Mouse (Mus musculus) cerebellum, adult 11-12 months (tissue): Measurements from ENCODE around the gene Pid1.
"Not testable (repeated sequence)": the region's sequence is repeated elsewhere in the genome, so short reads cannot be mapped to it uniquely, and the experiment has no call there.

Source experiments
- DNase-seq: peaks from one replicate; pipeline ENCODE4 v3.0.0; 2022

The Pid1 gene

GRCm38 (mm10) chr1:84254361-84254760 lies 109.6 kb downstream of the Pid1 start:
- DNase-seq: no peak

GRCm38 (mm10) chr1:84253838-84254237 lies 110.1 kb downstream of the Pid1 start:
- DNase-seq: no peak

- DNase-seq: no peak
Measured at GRCm38 (mm10) chr1:84251205-84251604, 112.8 kb downstream of the Pid1 start.

DNA sequence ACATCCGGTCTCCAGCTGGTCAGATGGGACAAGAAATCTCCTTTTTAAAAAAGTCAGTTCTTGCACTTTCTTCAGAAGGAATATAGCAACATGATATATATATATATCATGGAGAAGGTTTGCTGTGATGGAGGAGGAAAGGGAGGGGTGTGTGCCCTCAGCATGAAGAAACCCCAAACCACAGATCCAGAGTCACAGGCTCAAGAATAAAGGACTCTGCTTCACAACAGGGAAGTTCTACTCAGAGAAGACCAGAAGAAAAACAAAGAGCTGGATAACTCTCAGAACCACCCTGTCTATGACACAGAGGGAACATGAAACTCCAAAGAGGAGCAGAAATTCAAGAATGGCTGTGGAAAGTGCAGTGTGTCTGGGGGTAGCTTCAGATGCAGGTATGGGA lies 113.2 kb downstream of the Pid1 start:
- DNase-seq: no peak

GRCm38 (mm10) chr1:84249772-84250338 lies 114.1 kb downstream of the Pid1 start:
- no peak for DNase-seq

- DNase-seq: no peak
Measured at GRCm38 (mm10) chr1:84247111-84247510, 116.9 kb downstream of the Pid1 start.

GRCm38 (mm10) chr1:84241192-84241828 lies 122.7 kb downstream of the Pid1 start:
- no peak for DNase-seq

DNA sequence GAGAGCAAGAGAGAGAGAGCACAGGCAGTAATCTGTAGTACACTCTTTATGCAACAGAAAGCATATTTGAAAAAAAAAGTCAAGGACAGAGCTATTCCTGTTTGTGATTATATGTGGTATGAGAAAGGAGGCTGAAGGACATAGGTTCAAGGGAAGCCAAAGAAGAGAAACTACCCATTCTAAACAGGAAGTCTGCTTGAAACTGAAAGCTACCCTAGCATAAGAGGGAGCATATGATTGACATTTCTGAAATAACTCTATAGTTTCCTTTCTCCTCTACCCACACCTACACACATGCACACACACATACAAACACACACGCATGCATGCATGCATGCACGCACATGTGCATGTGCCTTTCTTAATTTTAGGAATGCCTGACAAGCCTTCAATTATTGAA lies 123.8 kb downstream of the Pid1 start:
- no peak for DNase-seq

- no peak for DNase-seq
Measured at GRCm38 (mm10) chr1:84230431-84230830, 133.5 kb downstream of the Pid1 start.

DNA sequence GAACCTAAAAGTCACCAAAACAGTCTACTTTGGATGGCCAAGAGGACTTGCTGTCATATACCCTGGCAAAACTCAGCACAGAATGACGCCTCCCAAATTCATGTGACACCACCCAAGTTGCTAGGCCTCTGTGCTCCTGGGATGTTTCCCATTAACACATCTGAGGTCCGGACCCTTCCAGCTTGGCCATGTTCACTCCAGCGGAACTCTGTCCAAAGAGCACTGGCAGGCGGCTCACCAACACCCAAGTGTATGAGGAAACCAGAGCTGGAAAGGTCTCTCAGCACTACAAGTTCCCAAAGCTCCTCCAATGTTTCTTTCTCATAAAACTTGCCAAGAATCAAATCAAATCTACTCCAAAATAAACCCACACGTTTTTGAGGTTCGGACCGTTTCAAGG lies 138.4 kb downstream of the Pid1 start:
- no peak for DNase-seq

DNA sequence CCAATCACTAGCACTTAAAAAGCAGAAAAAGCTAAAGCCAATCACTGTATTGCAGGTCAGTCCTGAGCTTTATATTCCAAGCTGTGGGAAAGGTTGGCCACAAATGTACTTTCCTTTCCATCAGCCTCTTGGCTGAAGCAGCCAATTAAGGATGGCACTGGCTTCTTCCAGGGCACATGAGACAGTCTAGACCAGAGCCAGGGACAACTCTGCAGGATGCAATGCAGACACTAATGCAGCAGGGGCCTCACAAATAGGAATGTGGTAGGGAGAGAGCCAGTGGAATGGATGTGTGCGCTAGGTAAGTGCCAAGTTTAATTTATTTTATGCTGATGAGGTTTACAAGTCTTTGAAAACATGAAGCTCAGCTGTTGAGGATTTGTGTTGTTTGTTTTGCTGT lies 141.9 kb downstream of the Pid1 start:
- DNase-seq: peak; percentile 19

DNA sequence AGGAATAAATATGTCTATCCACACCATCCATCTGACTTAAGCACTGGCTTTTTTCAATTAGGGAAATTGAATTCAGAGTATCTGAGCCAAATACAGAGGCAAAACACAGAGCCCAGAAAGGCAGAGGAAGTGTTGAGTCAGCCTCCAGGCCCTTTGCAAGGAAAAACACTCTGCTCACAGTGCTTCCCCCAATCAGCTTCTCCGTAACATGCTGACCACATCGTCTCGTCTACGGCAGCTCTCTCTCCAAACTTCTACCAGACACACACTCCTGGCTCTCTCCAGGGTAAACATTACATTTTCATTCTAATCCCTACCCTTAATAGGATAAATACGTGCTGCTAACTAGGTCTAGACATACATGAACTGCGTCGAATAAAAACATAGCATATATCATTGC lies 145.4 kb downstream of the Pid1 start:
- no peak for DNase-seq

DNA sequence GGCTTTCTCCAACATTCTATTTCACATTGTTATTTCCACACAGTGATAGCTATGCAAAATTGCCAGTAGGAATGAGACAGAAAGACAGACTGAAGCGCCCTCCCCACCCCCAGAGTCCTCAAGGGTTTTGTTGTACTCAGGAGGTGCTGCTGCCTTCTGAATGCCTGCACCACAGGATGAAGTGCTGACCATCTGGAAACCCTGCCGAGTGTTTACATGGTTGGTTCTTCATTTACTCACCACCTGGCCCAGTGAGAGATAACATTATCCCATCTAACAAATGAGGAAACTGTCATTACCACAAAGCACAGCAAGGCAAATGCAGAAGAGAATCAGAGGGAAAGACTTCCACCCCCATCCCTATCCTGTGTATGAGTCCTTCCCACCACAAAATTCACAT lies 146.2 kb downstream of the Pid1 start:
- peak; percentile 66 for DNase-seq

- no peak for DNase-seq
Measured at GRCm38 (mm10) chr1:84211507-84211906, 152.5 kb downstream of the Pid1 start.

DNA sequence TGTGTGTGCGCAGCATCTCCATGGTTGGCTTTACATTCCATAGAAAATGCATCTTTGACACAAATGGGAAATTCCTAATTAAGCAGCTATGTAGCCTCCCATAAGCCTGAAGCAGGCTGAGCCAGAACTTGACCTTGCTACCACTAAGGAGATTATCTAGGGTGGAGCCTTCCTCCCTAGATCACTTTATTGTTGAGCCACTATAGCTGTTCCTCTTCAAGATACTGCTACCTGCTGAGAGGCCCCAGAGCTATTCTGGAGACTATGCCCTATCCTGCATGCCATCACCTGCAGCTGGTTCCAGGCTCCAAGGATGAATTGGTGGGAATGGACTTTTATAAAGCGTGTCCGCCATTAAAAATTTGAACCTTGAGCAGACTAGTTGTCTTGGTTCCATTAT lies 158.2 kb downstream of the Pid1 start:
- not testable (repeated sequence) for DNase-seq

DNA sequence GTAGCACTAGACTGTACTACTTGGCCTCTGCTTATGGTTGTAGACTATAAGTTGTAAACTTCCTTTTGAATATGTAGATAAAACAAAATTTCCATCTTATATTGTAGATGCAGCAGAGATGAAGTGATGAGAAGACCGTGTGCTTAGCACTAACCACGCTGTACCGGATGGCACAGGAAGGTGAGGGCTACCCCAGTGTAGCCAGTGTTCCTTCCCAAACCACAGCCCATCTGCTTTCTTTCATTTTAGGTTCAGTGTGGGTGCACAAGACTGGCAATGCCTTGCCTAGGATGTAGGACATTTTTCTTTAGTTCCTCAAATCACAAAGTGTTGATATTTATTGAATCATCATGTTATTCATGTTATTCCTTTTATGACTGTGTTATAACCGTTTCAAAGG lies 160.5 kb downstream of the Pid1 start:
- no peak for DNase-seq

DNA sequence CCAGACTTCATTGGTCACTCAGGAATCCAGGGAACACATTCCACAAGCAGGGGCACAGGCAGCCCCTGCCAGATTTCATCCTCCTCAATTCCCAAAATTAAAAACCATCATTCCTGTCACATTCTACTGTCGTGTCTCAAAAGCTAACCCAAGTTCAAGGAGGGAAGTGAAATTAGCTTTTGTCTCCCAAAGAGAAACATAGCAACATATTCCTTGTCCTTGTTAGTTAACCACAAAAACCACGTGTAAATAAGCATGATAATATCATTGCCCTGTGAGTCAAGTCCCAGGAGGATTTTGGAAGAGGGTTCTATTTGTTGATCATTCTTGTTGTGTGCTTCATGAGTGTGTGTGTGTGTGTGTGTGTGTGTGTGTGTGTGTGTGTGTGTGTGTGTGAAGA lies 164.1 kb downstream of the Pid1 start:
- DNase-seq: no peak

DNA sequence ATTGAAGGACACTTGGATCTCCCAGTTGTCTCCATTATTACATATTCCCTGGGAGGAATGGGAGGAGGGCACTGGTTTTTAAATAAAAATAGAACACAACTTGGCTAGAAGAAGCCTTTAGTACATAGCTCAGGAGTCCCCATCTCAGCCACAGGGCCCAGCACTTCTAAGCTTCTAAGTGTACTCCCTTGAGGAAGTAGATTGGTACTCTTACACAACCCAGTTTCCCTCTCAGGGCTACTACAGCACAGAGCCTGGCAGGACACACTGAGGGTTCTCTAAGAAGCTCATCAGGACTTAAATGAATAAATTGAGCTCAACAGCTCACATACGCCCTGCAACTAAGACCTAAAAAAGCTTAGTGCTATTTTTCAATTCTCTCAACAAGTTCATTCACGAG lies 165.1 kb downstream of the Pid1 start:
- DNase-seq: no peak

GRCm38 (mm10) chr1:84192167-84192566 lies 171.8 kb downstream of the Pid1 start:
- no peak for DNase-seq

DNA sequence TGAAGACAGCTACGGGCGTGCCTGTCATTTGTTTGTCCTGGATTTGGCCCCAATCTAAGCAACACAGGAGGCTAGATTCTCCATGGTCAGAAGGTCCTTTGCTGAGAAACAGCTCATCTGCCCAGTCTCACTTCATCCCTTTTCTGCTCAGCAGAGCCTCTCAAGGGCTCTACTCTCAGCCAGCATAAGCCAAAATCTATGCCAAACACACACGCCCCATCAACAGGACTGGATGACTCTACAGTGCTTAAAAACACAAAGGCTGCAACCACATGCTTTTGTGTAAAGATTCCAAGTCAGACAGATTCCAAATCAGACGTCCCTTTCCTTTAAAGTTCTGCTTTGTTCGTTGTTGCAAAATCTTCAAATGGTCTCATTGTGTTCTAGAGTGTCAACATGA lies 174.5 kb downstream of the Pid1 start:
- no peak for DNase-seq

DNA sequence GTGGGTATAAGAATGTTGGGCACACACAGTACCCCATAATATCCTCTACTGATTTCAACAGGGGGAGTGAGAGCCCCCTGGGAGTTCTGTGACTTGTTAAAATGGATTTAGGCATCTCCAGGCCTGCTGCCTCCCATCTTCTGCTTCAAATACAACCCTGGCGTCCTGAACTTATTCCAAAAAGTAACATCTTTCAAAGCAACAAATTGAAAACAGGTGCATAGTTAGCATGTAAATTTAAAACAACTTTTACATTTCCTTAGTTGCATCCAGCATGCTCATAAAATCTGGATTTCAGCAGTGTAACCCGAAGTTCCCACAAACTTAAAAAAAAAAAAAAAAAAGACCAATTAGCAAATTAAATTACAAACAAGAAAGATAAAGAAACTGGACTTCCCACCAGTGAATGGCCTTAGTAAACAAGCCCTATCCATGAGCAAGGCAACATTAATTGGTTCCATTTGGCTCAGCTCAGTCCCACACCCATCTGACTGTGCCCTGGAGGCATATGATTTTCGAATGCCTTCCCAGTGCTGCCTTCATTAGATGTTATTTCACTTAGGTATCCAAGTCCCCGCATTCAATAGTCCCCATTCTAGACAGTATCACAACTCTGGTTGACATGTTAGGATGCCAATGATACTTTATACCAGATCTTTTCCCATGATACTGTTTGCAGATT lies 177.1 kb downstream of the Pid1 start:
- no peak for DNase-seq

DNA sequence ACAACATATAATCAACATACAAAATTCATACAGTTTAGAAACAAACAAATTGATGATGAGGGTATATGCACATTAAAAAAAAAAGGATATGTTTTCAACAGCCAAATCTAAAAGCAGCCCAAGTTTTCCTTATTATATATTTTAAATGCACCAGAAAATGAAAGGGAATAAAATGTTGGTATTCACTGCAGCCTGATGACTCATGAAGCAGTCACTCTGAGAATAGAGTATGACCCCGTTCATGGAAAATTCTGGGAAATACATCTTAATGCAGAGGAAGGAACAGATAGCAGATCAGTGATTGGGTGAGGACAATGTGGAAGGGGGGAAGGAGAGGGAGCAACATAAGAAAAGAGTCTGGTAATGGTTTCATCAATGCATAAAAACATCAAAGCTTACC lies 186.3 kb downstream of the Pid1 start:
- DNase-seq: no peak

GRCm38 (mm10) chr1:84177033-84177432 lies 186.9 kb downstream of the Pid1 start:
- no peak for DNase-seq

DNA sequence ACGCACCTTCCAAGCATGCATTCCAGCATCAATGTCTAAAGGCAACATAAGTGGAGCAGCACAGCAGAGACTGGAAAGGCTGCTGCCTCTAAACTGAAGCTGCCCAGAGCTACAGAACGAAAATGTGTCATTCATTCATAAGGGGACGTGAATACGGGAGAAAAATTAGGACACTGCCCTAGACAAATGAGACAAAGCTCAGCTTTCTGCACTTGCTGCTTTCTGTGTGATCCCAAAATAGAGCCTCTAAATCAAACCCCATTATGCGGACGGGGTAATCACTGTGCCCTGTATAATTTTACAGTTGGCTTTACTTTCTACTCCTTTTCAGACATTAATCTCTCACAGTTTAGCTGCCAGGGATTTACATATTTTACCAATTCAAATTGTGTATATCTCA lies 191.0 kb downstream of the Pid1 start:
- DNase-seq: no peak

GRCm38 (mm10) chr1:84157790-84158189 lies 206.2 kb downstream of the Pid1 start:
- no peak for DNase-seq
